13 mouse cellular contexts compared by ENCODE assay signal in the genomic region with DNA sequence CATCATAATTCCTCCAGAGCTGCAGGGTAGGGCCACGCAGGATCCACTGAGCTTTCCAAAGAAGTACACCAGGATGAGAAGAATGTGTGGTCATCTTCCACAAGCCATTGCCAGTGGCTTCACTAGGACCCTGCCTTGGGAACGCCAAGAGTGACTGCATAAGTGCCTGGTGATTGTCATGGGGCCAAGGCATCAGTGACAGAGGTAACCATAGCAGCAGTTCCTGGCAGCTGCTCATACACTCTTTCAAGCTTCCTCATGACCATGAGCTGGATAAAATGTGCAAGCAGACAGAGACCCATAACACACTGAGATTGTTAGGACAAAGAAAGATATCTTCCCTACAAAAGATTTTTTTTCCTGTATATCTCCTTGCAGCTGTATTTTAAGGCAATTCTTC. TPM values are rescaled to one million over a fixed set of nuclear protein-coding genes. Genes with fewer than 3 reads are reported as not detected.
A peak's percentile ranks its signal among the peaks of the same experiment; 100 is the strongest.
DNase-seq lines count a peak whose midpoint lies in the region; ATAC-seq lines count a peak whose summit lies in the region.
"Had no signal": no experiment of that assay in that cellular context is flagged by ENCODE, and none has a peak within 500 bp of the region (broad histone marks: within the 10 kb centered on the region; RNA-seq: fewer than 3 reads in every experiment).

No protein-coding gene starts in this region.

- H3K27ac ChIP-seq in neural tube, embryonic 15.5 days (replicated peaks) = no peak overlapping the region
- H3K27ac ChIP-seq: stomach, embryonic 15.5 days had no signal

- no peaks in the 10 kb centered on the region for H3K9me3 ChIP-seq in neural tube, embryonic 15.5 days (replicated peaks)
- H3K9me3 ChIP-seq: stomach, embryonic 15.5 days had no signal

- H3K9ac ChIP-seq in neural tube, embryonic 15.5 days (replicated peaks) = no peak overlapping the region
- H3K9ac ChIP-seq: stomach, embryonic 15.5 days had no signal

- DNase-seq in cerebellum, postnatal 10 days = peak; percentile 73 to 75
- DNase-seq in cerebellum, adult 11 months = no peak
- DNase-seq in left cerebral cortex, postnatal 4 days = peak; percentile 74
- DNase-seq in left cerebral cortex, postnatal 36 days (ENCODE audit: low spot score in 2 of 2) = no peak
- peak; percentile 47 for DNase-seq in adrenal gland, postnatal 25 days
- DNase-seq in layer of hippocampus, postnatal 10 days (ENCODE audit: low spot score in 2 of 2) = peak; percentile 57 to 67
- DNase-seq in gastrocnemius, adult 18-20 months (ENCODE audit: low spot score) = no peak
- DNase-seq: cerebellum, adult 9-10 months had no signal

- no peak; the same call in 1 of the 2 replicates for ATAC-seq in neural tube, embryonic 15.5 days (ENCODE audit: low FRiP score)
- ATAC-seq: intestine, embryonic 16.5 days had no signal

- H3K27me3 ChIP-seq in neural tube, embryonic 15.5 days (replicated peaks) = no peaks in the 10 kb centered on the region
- H3K27me3 ChIP-seq: stomach, embryonic 15.5 days had no signal

- no peaks in the 10 kb centered on the region for H3K36me3 ChIP-seq in neural tube, embryonic 15.5 days
- H3K36me3 ChIP-seq: stomach, embryonic 15.5 days had no signal

- WGBS in neural tube, embryonic 15.5 days = 60% methylated on average over 2 of the region's 2 CpGs

- no peak overlapping the region for H3K4me3 ChIP-seq in neural tube, embryonic 15.5 days (replicated peaks)
- H3K4me3 ChIP-seq: stomach, embryonic 15.5 days had no signal

- peaks cover 10% of the 10 kb centered on the region; the same call in 1 of the 2 replicates for H3K4me1 ChIP-seq in neural tube, embryonic 15.5 days

- intact Hi-C loops in left cerebral cortex, postnatal 4 days (cut with DNase I) = no loop called here
- intact Hi-C loops in left cerebral cortex, postnatal 36 days (cut with DNase I) = no loop called here

- no peak overlapping the region for H3K4me2 ChIP-seq in neural tube, embryonic 15.5 days
- H3K4me2 ChIP-seq: stomach, embryonic 15.5 days had no signal

RNA-seq across cellular contexts. Expression of gene Gstm1, which starts 7.5 kb away (rescaled TPM):
- total RNA-seq in left cerebral cortex, postnatal 4 days (2021) = 10 to 100 TPM; 60.4 to 75.2 TPM
- 100 to 1,000 TPM; 237 to 250 TPM for total RNA-seq in left cerebral cortex, postnatal 36 days (2021)
- total RNA-seq in adrenal gland, postnatal 25 days (2021) = 277 and 344 TPM in 2 replicates
- 100 to 1,000 TPM in 1 of 2 experiments, 10 to 100 TPM in 1; 94.4 to 102 TPM for total RNA-seq in layer of hippocampus, postnatal 10 days (2021)
- total RNA-seq in gastrocnemius, adult 18-20 months (2021) = 100 to 1,000 TPM; 201 to 229 TPM
- polyA plus RNA-seq in neural tube, embryonic 15.5 days (2015; fragmentation: Nextera tagmentation; extraction: Ambion mirVana) = 161 and 189 TPM in 2 replicates

RNA-seq across cellular contexts. Expression of gene Gstm2, which starts 24.0 kb away (rescaled TPM):
- 1 to 10 TPM; 3.2 to 3.8 TPM for total RNA-seq in left cerebral cortex, postnatal 4 days (2021)
- 1 to 10 TPM; 2.6 to 2.9 TPM for total RNA-seq in left cerebral cortex, postnatal 36 days (2021)
- total RNA-seq in adrenal gland, postnatal 25 days (2021) = 131 and 136 TPM in 2 replicates
- total RNA-seq in layer of hippocampus, postnatal 10 days (2021) = 1 to 10 TPM; 2.3 to 4.0 TPM
- total RNA-seq in gastrocnemius, adult 18-20 months (2021) = 100 to 1,000 TPM in 1 of 2 experiments, 10 to 100 TPM in 1; 95.2 to 129 TPM
- 7.4 and 23.4 TPM in 2 replicates for polyA plus RNA-seq in neural tube, embryonic 15.5 days (2015; fragmentation: Nextera tagmentation; extraction: Ambion mirVana)

RNA-seq across cellular contexts. Expression of gene Gstm4, which starts 34.4 kb away (rescaled TPM):
- 10 to 100 TPM; 10.3 to 10.9 TPM for total RNA-seq in left cerebral cortex, postnatal 4 days (2021)
- total RNA-seq in left cerebral cortex, postnatal 36 days (2021) = 10 to 100 TPM in 1 of 2 experiments, 1 to 10 TPM in 1; 7.8 to 11.8 TPM
- 13.2 and 17.1 TPM in 2 replicates for total RNA-seq in adrenal gland, postnatal 25 days (2021)
- total RNA-seq in layer of hippocampus, postnatal 10 days (2021) = 10 to 100 TPM; 13.4 TPM
- total RNA-seq in gastrocnemius, adult 18-20 months (2021) = 10 to 100 TPM; 11.8 to 15.8 TPM
- 19.1 and 21.0 TPM in 2 replicates for polyA plus RNA-seq in neural tube, embryonic 15.5 days (2015; fragmentation: Nextera tagmentation; extraction: Ambion mirVana)

RNA-seq across cellular contexts. Expression of gene Gstm3, which starts 41.2 kb away (rescaled TPM):
- not detected for total RNA-seq in left cerebral cortex, postnatal 4 days (2021)
- not detected for total RNA-seq in left cerebral cortex, postnatal 36 days (2021)
- total RNA-seq in adrenal gland, postnatal 25 days (2021) = not detected in 2 replicates
- not detected for total RNA-seq in layer of hippocampus, postnatal 10 days (2021)
- not detected for total RNA-seq in gastrocnemius, adult 18-20 months (2021)
- polyA plus RNA-seq in neural tube, embryonic 15.5 days (2015; fragmentation: Nextera tagmentation; extraction: Ambion mirVana) = 2.7 TPM in 1 of 2 replicates, not detected in the other
- polyA plus RNA-seq: C2C12; limb, embryonic 11.5 days had no signal

Comparison
In these comparisons a context has a peak if more than half of its experiments do, and no peak if none do; other contexts are left out.
1. DNase-seq: peak in cerebellum, postnatal 10 days (2 of 2), left cerebral cortex, postnatal 4 days (single experiment), adrenal gland, postnatal 25 days (single experiment) and layer of hippocampus, postnatal 10 days (2 of 2); none in cerebellum, adult 11 months (single experiment), left cerebral cortex, postnatal 36 days (0 of 2) and gastrocnemius, adult 18-20 months (single experiment).
2. RNA of gene Gstm2, which starts 24.0 kb away (total RNA-seq): 131 to 136 TPM in adrenal gland, postnatal 25 days and 95.2 to 129 TPM in gastrocnemius, adult 18-20 months; 2.3 to 4.0 TPM in layer of hippocampus, postnatal 10 days, 3.2 to 3.8 TPM in left cerebral cortex, postnatal 4 days and 2.6 to 2.9 TPM in left cerebral cortex, postnatal 36 days; every median in the first group is over 10 times any median in the second.